Mouse (Mus musculus) retina, postnatal 1 day (tissue): ENCODE results near the gene Pik3ap1.
"Not testable (repeated sequence)": the region's sequence is repeated elsewhere in the genome, so short reads cannot be mapped to it uniquely, and the experiment has no call there.

Experiments used
- DNase-seq: peaks from one replicate; pipeline ENCODE4 v3.0.0-alpha.2; 2012

Gene Pik3ap1

DNA sequence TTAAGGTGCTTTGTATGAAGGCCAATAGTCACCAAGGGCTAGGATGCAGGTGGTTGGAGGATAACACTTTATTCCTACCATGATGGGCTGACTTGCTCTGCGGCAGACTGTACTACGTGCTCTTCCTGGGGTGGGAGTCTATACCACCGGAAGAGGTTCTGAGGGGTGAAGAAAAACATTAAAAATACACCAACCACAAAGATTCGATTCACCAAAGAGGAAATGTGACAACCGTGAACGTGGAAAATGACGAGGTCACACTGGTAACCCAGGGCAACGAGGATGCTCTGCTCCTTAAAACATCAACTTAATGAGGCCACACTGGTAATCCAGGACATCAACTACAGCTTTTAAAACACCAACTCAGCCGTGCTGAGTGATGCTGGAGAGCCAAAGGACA is 56.2 kb downstream of the Pik3ap1 start:
- peak; percentile 28 for DNase-seq

DNA sequence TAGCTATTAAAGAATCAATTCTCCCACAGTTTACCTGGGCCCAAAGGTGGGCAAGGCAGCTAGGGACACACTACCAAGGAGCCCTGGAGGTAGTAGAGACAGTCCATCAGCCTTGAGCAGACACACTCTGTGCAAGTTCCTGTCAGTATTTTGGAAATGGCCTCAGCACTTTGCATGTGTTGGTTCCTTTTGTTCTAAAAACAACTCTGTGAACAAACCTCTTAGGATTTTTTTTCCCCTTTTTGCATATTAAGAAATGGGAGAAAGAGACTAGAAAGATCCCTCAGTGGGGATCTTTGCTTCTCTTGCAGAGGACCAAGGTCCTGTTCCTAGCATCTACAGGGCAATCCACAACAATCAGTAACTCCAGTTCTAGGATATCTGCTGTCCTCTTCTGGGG is 61.1 kb downstream of the Pik3ap1 start:
- no peak for DNase-seq

DNA sequence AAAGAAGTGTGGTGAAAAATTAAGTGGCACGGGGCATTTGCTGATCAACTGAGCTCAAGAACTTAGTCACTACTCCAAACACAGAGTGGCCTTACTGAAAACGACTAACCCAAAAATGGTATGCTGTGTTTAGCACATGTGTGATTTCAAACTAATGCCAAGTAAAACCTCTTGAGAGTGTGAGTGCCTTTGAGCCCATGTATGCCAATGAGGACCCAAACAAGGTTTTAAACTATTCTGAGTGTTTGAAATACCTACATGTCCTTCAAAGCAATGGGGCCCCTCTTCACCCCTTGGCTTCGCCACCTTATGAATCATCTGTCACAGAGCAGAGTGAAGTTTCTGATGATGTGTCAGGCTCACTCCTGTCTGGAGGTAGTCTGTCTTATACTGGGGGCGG is 61.8 kb downstream of the Pik3ap1 start:
- no peak for DNase-seq

- no peak for DNase-seq
Observed at GRCm38 (mm10) chr19:41321149-41321548, 63.8 kb downstream of the Pik3ap1 start.

DNA sequence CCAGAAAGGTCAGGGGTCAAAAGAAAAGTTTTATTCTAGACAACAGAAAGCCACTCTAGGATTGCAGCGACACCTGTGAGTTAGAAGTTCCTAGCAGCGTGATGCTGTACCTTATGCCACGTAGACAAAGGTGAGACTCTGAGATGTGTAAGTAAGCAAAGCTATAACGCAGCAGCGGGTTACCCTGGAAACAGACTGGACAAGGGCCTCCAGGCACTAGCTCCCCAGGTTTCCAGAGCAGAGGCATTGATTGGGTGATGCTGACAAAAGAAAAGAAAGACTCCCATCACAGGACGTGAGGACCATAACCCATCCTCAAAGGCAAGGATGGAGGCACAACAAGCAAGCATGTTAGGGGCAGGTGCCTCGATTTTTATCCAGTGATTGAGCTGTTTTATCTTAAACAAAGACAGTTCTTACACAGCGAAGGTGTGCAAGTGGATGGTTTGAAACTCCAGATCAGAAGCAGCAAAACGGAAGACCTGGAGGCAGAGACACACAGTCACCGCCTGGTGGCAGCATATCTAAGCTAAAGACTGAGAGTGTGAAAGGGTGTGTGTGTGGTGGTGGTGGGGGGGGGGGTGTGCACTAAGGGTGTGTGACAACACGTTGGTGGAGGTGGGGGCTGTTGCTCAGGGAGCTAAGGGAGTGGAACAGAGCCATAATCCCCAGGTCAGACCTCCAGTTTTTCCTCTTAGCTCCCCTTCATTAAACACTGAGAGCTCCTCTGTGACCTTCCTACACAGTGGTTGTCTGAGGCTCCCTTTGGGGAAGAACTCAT is 67.4 kb downstream of the Pik3ap1 start:
- peak; percentile 79 for DNase-seq

DNA sequence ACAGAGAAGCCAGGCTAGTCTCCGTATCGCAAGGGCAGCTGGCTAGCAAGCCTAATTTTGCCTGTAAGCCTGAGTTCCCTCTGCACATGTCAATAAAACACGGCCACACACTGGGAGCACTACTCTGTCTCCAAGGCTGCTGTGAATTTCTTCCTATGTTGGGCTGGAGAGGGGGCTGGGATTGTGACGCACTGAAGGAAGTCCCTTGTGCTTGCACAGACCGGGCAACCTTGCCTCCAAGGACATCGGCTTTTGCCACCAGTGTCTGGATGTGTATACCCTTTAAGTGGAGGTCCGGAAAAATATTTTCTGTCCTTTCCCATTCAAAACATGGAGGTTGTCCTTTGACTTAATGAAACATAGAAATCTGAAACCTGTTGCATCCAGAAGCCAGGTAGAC is 70.2 kb downstream of the Pik3ap1 start:
- no peak for DNase-seq

- peak; percentile 44 for DNase-seq
Observed at GRCm38 (mm10) chr19:41313663-41314062, 71.2 kb downstream of the Pik3ap1 start.

DNA sequence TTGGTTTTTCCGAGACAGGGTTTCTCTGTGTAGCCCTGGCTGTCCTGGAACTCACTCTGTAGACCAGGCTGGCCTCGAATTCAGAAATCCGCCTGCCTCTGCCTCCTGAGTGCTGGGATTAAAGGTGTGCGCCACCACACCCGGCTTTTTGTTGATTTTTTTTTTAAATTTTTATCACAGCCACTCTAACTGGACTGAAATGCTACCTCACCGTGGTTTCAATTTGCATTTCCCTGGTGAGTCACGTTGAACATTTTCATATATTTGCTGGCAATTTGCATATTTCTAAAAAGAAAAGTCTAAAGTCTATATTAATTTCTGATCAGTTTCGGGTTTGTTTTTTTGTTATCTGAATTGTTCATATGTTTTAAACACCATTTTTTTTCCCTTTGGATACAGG is 72.3 kb downstream of the Pik3ap1 start:
- not testable (repeated sequence) for DNase-seq

- DNase-seq: no peak
Observed at GRCm38 (mm10) chr19:41312027-41312426, 72.9 kb downstream of the Pik3ap1 start.

DNA sequence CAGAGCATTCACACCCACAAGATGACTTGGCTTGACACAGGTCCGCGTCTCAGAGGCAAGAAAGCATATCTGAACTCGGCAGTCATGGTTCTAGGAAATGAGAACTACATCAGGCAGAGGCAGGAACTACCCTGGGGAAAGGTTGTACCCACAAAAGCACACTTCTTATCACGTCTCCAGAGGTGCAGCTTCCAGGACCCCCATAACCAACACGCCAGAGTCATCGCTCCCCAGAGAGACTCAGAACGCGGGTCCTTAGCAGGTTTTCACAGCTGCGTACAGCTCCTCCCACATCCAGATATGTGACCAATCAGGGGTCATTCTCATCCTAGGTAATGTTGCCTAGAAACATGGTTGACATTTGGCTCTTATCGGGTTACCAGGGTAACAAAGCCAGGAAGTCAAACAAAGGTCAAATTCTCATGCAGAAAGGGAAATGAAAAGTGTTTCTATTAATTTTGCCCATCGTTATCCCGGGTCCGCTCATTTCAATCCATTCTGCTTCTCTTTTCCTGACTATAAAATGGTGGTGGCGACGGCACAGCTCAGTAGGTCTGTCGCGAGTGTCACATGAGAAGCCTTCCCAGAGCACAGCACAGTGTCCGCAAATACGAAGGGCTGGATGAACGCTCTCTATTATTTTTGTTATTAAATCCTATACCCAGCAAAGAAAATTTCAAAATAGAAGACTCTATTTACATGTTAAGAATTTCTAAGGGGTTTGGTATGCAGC is 73.8 kb downstream of the Pik3ap1 start:
- DNase-seq: peak; percentile 62

DNA sequence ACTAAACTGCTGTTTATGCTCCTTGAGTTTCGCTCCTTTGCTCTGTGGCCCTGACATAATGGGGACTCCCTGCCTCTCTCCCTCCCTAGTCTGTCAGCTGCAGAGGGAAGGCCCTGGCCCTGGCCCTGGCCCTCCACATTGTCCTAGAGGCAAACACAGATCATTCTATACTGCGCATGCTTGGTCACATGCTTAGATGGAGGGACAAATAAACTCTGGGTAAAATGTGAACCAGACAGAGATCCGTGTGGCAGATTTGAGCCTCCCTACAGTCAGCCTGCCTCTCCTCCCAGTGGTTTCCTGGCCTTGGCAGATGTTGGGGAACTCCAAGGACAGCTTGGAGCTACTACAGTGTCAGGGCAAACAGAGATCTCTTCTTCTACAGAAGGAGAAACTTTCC is 81.0 kb downstream of the Pik3ap1 start:
- no peak for DNase-seq

DNA sequence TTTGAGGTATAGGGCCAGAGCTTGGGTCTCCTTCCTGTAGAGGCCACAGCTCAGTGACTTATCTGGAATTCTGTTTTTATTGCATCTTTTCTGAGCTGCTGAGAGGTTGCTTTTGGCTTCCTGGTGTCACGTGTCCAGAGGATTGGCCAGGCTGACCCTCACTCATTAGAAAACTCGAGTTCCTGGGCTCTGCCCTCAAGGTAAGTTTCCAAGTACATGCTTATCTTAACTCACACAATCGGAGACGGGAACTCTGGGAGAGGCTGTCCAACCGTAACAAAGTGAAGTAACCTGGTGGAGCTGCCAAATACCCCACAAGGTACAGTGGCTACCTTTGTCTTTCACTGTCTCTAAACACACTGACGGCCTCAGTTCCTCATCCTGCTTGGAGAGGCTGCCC is 81.5 kb downstream of the Pik3ap1 start:
- DNase-seq: no peak

DNA sequence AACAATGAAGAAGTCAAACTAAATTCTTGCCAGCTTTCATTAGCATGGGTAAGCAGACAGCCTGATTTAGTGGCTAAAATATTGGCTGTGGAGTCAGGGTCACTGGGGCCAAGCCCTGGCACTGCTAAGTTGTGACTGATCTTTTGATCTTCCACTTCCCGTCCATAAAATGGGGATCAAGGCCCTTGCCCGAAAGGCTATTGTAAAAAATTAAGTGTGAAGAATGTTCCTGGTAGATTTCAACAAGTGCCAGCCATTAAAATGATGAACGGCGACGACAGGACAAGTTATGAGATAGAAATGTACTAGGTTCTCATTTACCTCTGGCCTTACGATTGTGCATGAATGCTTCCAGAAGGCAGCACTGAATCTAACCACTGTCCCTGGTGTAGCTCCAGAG is 83.0 kb downstream of the Pik3ap1 start:
- DNase-seq: no peak

DNA sequence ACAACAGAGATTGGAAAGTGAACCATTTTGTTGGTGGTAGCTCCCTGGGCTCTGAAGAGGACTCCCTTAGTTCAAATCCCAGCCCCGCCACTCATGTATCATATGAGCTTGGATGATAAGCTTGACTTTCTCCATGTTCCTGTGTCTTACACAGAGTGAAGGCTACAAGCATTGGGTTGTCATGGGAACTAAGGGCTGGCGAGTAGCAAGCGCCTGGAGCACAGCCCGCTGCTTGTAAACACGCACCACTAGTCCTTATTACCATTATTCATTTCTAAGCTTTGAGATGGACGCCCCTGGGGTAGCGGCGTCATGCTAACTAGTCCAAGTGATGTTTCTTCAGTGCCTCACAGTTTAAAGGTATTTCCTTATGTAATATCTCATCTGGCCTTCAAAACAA is 85.5 kb downstream of the Pik3ap1 start:
- peak; percentile 29 for DNase-seq

DNA sequence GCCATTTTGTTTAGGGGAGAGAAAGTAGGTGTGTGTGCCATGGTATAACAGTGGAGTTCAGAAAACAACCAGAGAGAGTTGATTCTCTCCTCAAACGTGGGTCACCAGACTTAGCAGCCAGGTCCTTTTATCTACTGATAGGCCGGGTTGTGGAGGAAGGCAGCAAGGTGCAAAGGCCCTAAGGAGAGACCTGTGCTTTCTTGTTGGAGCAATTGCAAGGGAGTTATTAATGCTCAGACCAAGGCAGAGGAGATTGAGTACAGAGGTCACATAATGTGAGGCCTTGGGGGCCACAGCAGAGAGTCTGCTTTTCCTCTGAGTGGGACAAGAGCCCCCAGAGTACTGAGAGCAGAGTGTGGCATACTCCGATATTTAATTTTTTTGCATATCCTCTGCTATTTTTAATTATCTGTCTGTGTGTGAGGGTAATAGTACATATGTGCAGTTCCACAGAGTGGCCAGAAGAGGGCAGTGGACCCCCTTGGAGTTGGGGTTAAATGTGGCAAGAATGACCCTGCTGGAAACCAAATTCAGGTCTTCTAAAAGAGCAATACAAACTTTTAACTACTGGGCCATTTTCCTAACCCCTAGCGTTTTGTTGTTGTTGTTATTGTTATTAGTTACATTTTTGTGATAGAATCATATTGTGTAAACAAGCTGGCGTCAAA is 93.8 kb downstream of the Pik3ap1 start:
- DNase-seq: peak; percentile 22

- no peak for DNase-seq
Observed at GRCm38 (mm10) chr19:41288568-41288967, 96.3 kb downstream of the Pik3ap1 start.

- no peak for DNase-seq
Observed at GRCm38 (mm10) chr19:41287224-41287623, 97.7 kb downstream of the Pik3ap1 start.

- peak; percentile 66 for DNase-seq
Observed at GRCm38 (mm10) chr19:41284515-41284914, 100.4 kb downstream of the Pik3ap1 start.

DNA sequence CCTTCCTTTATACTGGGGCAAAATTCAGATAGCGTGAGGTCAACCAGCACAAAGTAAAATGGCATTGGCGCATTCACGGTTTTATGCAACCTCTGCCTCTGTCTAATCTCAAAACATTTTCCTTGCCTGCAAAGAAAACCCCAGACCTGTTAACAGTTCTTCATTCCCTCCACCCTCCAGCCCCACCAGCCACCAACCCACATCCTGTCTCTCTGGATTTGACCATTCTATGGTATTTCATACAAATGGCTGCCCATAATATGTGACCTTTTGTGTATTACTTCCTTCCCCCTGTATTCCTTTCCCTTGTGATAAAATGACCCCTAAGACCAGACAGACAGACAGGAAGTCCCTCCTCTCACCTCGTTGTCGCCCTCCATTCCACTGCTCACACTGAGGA is 102.2 kb downstream of the Pik3ap1 start:
- DNase-seq: no peak

- no peak for DNase-seq
Observed at GRCm38 (mm10) chr19:41282216-41282615, 102.7 kb downstream of the Pik3ap1 start.

DNA sequence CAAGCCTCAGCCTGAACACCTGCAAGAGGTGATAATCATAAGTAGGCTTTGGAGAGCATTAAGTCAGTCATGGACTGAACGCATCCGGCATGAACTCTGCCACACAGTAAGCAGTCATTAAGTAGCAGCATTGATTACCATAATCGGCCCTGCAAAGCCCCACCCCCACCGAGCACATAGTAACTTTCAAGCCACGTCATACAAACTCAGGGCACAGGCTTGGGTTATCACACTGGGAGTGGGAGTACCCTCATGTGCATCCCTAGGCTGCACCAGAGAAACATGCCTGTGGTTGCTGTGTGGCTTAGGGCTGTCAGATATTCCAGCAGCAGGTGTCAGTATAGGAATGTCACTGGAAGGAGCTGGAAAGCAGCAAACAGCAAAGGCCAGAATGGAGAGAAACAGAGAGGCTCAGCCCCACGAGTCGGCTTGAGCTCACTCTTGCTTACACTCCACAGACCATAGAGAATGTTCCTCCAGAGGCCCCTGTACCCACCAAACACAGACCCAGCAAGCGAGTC is 105.1 kb downstream of the Pik3ap1 start:
- DNase-seq: peak; percentile 50

- DNase-seq: no peak
Observed at GRCm38 (mm10) chr19:41278606-41279005, 106.3 kb downstream of the Pik3ap1 start.

GRCm38 (mm10) chr19:41275588-41275987 is 109.3 kb downstream of the Pik3ap1 start:
- no peak for DNase-seq

GRCm38 (mm10) chr19:41270906-41271305 is 114.0 kb downstream of the Pik3ap1 start:
- no peak for DNase-seq
